Mouse (Mus musculus): Measurements from ENCODE around the gene Glis2. TPM values are rescaled to one million over a fixed set of nuclear protein-coding genes. Genes with fewer than 3 reads are reported as not detected.

The Glis2 gene
- total and polyA plus RNA-seq, 3 experiments = 0.62 to 5.0 TPM; not detected in 1

GRCm38 (mm10) chr16:4633661-4634060 is 39.1 kb downstream of the Glis2 start:
- Histone ChIP-seq H3K79me2 (ENCODE audit: control insufficient read depth, insufficient read depth, low read length, poor library complexity) (no peaks in the 10 kb centered on the region), H3K4me3 (ENCODE audit: control insufficient read depth in 1 of 2, insufficient read depth in 1 of 2, low read depth in 2 of 2, low read length in 2 of 2) (no peak overlapping the region), H3K4me1 (ENCODE audit: control insufficient read depth in 1 of 2, insufficient read depth in 2 of 2, low read length in 2 of 2) (no peaks in the 10 kb centered on the region), H3K27ac (ENCODE audit: control insufficient read depth, low read depth, low read length) (no peak overlapping the region), H3K27me3 (ENCODE audit: control insufficient read depth in 1 of 2, insufficient read depth in 2 of 2, low read length in 2 of 2) (no peaks in the 10 kb centered on the region), H3K9ac (ENCODE audit: control insufficient read depth, low read depth, low read length, poor library complexity, severe bottlenecking) (no peak overlapping the region), H3K36me3 (ENCODE audit: control insufficient read depth in 1 of 2, insufficient read depth in 2 of 2, low read length in 2 of 2) (peaks cover 0 to 1% of the 10 kb centered on the region in 2 experiments; a peak in 2 of 4 replicates), H3K9me3 (replicated peaks; ENCODE audit: insufficient read depth, low read length) (no peaks in the 10 kb centered on the region)
- TF ChIP-seq ZKSCAN1 (IDR thresholded peaks at IDR 0.05; ENCODE audit: low read depth, low read length) (no peak), CHD2 (IDR thresholded peaks at IDR 0.05; ENCODE audit: low read length) (no peak), MAFK (IDR thresholded peaks at IDR 0.05; ENCODE audit: borderline replicate concordance, low read depth, low read length) (no peak)
- no peak for DNase-seq (ENCODE audit: low read depth, low spot score)

DNA sequence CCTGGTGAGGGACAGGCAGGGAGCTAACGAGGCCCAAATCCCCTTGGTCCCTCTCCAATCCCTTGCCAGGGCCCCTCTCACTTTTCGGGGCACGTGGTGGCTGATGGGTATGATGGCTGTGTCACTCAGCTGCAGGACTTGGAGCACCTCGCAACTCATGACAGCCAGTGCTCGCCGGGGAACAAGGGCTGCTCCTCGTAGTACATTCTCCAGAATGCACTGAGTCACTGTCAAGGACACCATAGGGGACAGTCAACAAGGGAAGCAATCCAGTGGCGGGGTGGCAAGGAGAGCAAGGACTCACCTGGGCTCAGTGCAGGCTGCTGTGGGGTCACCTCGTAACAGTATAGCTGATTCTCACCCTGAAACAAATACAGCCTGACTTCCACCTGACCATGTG is 40.2 kb downstream of the Glis2 start:
- Histone ChIP-seq H3K4me1 (ENCODE audit: control insufficient read depth in 1 of 2, insufficient read depth in 2 of 2, low read length in 2 of 2) (no peaks in the 10 kb centered on the region), H3K36me3 (ENCODE audit: control insufficient read depth in 1 of 2, insufficient read depth in 2 of 2, low read length in 2 of 2) (peaks cover 0 to 1% of the 10 kb centered on the region in 2 experiments; a peak in 2 of 4 replicates), H3K27me3 (ENCODE audit: control insufficient read depth in 1 of 2, insufficient read depth in 2 of 2, low read length in 2 of 2) (no peaks in the 10 kb centered on the region), H3K79me2 (ENCODE audit: control insufficient read depth, insufficient read depth, low read length, poor library complexity) (no peaks in the 10 kb centered on the region), H3K9ac (ENCODE audit: control insufficient read depth, low read depth, low read length, poor library complexity, severe bottlenecking) (no peak overlapping the region), H3K9me3 (replicated peaks; ENCODE audit: insufficient read depth, low read length) (no peaks in the 10 kb centered on the region), H3K4me3 (ENCODE audit: control insufficient read depth in 1 of 2, insufficient read depth in 1 of 2, low read depth in 2 of 2, low read length in 2 of 2) (no peak overlapping the region), H3K27ac (ENCODE audit: control insufficient read depth, low read depth, low read length) (no peak overlapping the region)
- TF ChIP-seq MAX (IDR thresholded peaks at IDR 0.05; ENCODE audit: low read length) = no peak
- no peak for TF ChIP-seq UBTF (IDR thresholded peaks at IDR 0.05; ENCODE audit: borderline replicate concordance, insufficient read depth, low read depth, low read length)
- no peak for TF ChIP-seq POLR2AphosphoS5 (IDR thresholded peaks at IDR 0.05; ENCODE audit: borderline replicate concordance, low read depth, low read length)
- no peak for TF ChIP-seq USF1 (IDR thresholded peaks at IDR 0.05; ENCODE audit: low read depth, low read length)
- no peak for TF ChIP-seq SIN3A (IDR thresholded peaks at IDR 0.05; ENCODE audit: low read length)
- no peak for TF ChIP-seq MAZ (IDR thresholded peaks at IDR 0.05; ENCODE audit: low read depth, low read length)
- no peak for TF ChIP-seq NELFE (IDR thresholded peaks at IDR 0.05; ENCODE audit: low read depth, low read length)
- no peak for TF ChIP-seq ZNF384 (IDR thresholded peaks at IDR 0.05; ENCODE audit: low read depth, low read length)
- TF ChIP-seq MYB (IDR thresholded peaks at IDR 0.05; ENCODE audit: low read depth, low read length) = no peak
- no peak for TF ChIP-seq CHD2 (IDR thresholded peaks at IDR 0.05; ENCODE audit: low read length)
- no peak for TF ChIP-seq TAL1 (IDR thresholded peaks at IDR 0.05; ENCODE audit: low read length)
- no peak for TF ChIP-seq MAFK (IDR thresholded peaks at IDR 0.05; ENCODE audit: borderline replicate concordance, low read depth, low read length)
- no peak for TF ChIP-seq SMC3 (IDR thresholded peaks at IDR 0.05; ENCODE audit: low read depth, low read length)
- no peak for TF ChIP-seq KAT2A (conservative IDR thresholded peaks at IDR 0.05; ENCODE audit: low read depth, low read length)
- TF ChIP-seq HCFC1 (IDR thresholded peaks at IDR 0.05; ENCODE audit: low read depth, low read length) = no peak
- TF ChIP-seq GABPA (IDR thresholded peaks at IDR 0.05; ENCODE audit: low read depth, low read length) = no peak
- TF ChIP-seq E2F4 (IDR thresholded peaks at IDR 0.05; ENCODE audit: borderline replicate concordance, low read depth, low read length) = no peak
- TF ChIP-seq CTCF (IDR thresholded peaks at IDR 0.05 in 2 of 3, conservative IDR thresholded peaks at IDR 0.05 in 1 of 3; ENCODE audit: control insufficient read depth in 1 of 3, insufficient read depth in 1 of 3, low read depth in 2 of 3, low read length in 3 of 3, poor library complexity in 1 of 3, severe bottlenecking in 1 of 3) = no peak
- DNase-seq (ENCODE audit: low read depth, low spot score) = no peak

Data from MEL (cell line).